In the genomic region with DNA sequence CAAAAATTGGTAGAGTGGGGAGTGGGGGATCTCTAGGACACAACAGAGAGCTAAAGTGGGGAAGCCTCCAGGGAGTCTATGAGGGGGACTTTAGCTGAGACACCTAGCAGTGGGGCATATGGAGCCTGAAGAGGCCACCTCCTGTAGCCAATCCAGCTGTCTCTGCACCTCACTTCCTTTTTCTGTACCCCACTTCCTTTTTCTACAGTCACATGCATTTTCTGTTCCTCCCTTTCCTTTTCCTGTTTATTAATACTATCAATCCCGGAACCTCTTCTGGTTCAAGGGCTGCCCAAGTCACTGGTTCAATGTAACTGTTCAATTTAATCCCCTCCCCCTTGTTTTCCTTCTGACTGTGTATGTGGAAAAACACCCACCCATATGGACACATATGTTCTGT, we compare ENCODE assay signal across 1 mouse cellular context.
TF ChIP-seq lines count a peak whose summit lies in the region.

No protein-coding gene starts in this region.

TF ChIP-seq in MEL, 35 proteins besides CTCF, POLR2A, EP300 and RAD21 (continued from another document):
- TF ChIP-seq MAFK (IDR thresholded peaks at IDR 0.05; ENCODE audit: borderline replicate concordance, low read depth, low read length) (no peak), JUND (IDR thresholded peaks at IDR 0.05; ENCODE audit: low read depth, low read length) (no peak), GABPA (IDR thresholded peaks at IDR 0.05; ENCODE audit: low read depth, low read length) (no peak), MYB (IDR thresholded peaks at IDR 0.05; ENCODE audit: low read depth, low read length) (no peak), GATA1 (IDR thresholded peaks at IDR 0.05; ENCODE audit: low read depth, low read length) (0 out of 2 replicates have a peak, but pooled peaks have one; percentile 20), MAX (IDR thresholded peaks at IDR 0.05; ENCODE audit: low read length) (no peak; the same call in none of the 2 replicates), BHLHE40 (IDR thresholded peaks at IDR 0.05; ENCODE audit: borderline replicate concordance, low read depth, low read length) (no peak), RCOR1 (IDR thresholded peaks at IDR 0.05; ENCODE audit: low read depth, low read length) (no peak), TAL1 (IDR thresholded peaks at IDR 0.05; ENCODE audit: low read length) (no peak), CHD2 (IDR thresholded peaks at IDR 0.05; ENCODE audit: low read length) (no peak), ZMIZ1 (IDR thresholded peaks at IDR 0.05; ENCODE audit: low read depth, low read length) (no peak), ZKSCAN1 (IDR thresholded peaks at IDR 0.05; ENCODE audit: low read depth, low read length) (no peak), HCFC1 (IDR thresholded peaks at IDR 0.05; ENCODE audit: low read depth, low read length) (peak; percentile 72), ELF1 (IDR thresholded peaks at IDR 0.05; ENCODE audit: low read depth, low read length) (peak; percentile 85), NRF1 (IDR thresholded peaks at IDR 0.05; ENCODE audit: insufficient read depth, low read depth, low read length, poor library complexity, severe bottlenecking) (no peak), UBTF (IDR thresholded peaks at IDR 0.05; ENCODE audit: borderline replicate concordance, insufficient read depth, low read depth, low read length) (no peak), ETS1 (IDR thresholded peaks at IDR 0.05; ENCODE audit: low read depth, low read length) (peak; percentile 69), TBP (IDR thresholded peaks at IDR 0.05; ENCODE audit: low read depth, low read length) (peak; percentile 68; the same call in 1 of the 2 replicates)
TF ChIP-seq in MEL: peak in this region for 12.
